Mouse (Mus musculus) stomach, embryonic 16.5 days (tissue): ENCODE results near the gene Ahnak2. TPM values are rescaled to one million over a fixed set of nuclear protein-coding genes. Genes with fewer than 3 reads are reported as not detected.
A peak's percentile ranks its signal among the peaks of the same experiment; 100 is the strongest.
"Not testable (repeated sequence)": the region's sequence is repeated elsewhere in the genome, so short reads cannot be mapped to it uniquely, and the experiment has no call there.

Source experiments
- ATAC-seq: fragments of 200-750 bp; cut with Nextera tagmentation; 2 replicates; pipeline ENCODE4 v1.8.0; 2017; ENCODE audit warnings: moderate number of reproducible peaks, moderate TSS enrichment; ENCODE audit not compliant: insufficient read depth, low FRiP score
- H3K27ac ChIP-seq: fragments of 300-500 bp; sonication (generic); 2 replicates; pipeline ENCODE4 v1.5.1; 2014; ENCODE audit warnings: low read length
- H3K27me3 ChIP-seq: fragments of 300-500 bp; sonication (generic); 2 replicates; pipeline ENCODE4 v1.6.1; 2014; ENCODE audit warnings: low read length, control low read depth, mixed read lengths; ENCODE audit not compliant: control insufficient read depth, insufficient read depth
- H3K36me3 ChIP-seq: fragments of 300-500 bp; sonication (generic); 2 replicates; pipeline ENCODE4 v1.6.1; 2014; ENCODE audit warnings: low read length; ENCODE audit not compliant: control insufficient read depth, insufficient read depth
- H3K4me1 ChIP-seq: fragments of 300-500 bp; sonication (generic); 2 replicates; pipeline ENCODE4 v1.6.1; 2014; ENCODE audit warnings: low read length, control low read depth, mixed read lengths; ENCODE audit not compliant: control insufficient read depth, insufficient read depth
- H3K4me2 ChIP-seq: fragments of 300-500 bp; sonication (generic); 2 replicates; pipeline ENCODE4 v1.6.1; 2014; ENCODE audit warnings: low read depth, low read length, mixed read lengths
- H3K4me3 ChIP-seq: fragments of 300-500 bp; sonication (generic); replicated peaks from 2 replicates; pipeline ENCODE4 v1.5.1; 2014; ENCODE audit warnings: mild to moderate bottlenecking, low read length
- H3K9ac ChIP-seq: fragments of 300-500 bp; sonication (generic); 2 replicates; pipeline ENCODE4 v1.6.1; 2014; ENCODE audit warnings: low read length
- H3K9me3 ChIP-seq: fragments of 300-500 bp; sonication (generic); replicated peaks from 2 replicates; pipeline ENCODE4 v1.6.1; 2016; ENCODE audit warnings: low read length, control low read depth; ENCODE audit not compliant: control insufficient read depth
- WGBS: fragments of 180-500 bp; shearing (Covaris S2); extraction: QIAGEN DNeasy Blood & Tissue Kit; methylation state at CpG from one replicate; pipeline ENCODE4 v1.1.7; 2014; 5-methylcytosine and 5-hydroxymethylcytosine counted together
- polyA plus RNA-seq: library from polyadenylated mRNA; unstranded; fragments of >200 nt; fragmentation: Nextera tagmentation; extraction: Ambion mirVana; gene quantifications from 2 replicates; pipeline ENCODE4 v1.2.1, GENCODE M21; 2015

Gene Ahnak2
- 4.9 and 5.4 TPM in 2 replicates for polyA plus RNA-seq

GRCm38 (mm10) chr12:112801864-112802846 is at the start of gene Ahnak2:
Gene Ahnak2 (minus strand): TSS chr12:112802657.
- Histone ChIP-seq H3K4me3 (peak within 1 kb of the TSS; percentile 54), H3K4me1 (peaks cover 43% of the 10 kb centered on the region), H3K27me3 (peaks cover 14% of the 10 kb centered on the region), H3K9me3 (no peaks in the 10 kb centered on the region), H3K9ac (peak within 1 kb of the TSS; percentile 72), H3K4me2 (peak within 1 kb of the TSS; percentile 100), H3K36me3 (no peaks in the 10 kb centered on the region), H3K27ac (no peak within 1 kb of the TSS)
- ATAC-seq: peak; percentile 45; the same call in 1 of the 2 replicates
- WGBS: 4% methylated on average over 49 of the region's 69 CpGs

- Histone ChIP-seq H3K4me3 (no peak overlapping the region), H3K9ac (no peak overlapping the region), H3K36me3 (no peaks in the 10 kb centered on the region), H3K4me1 (no peaks in the 10 kb centered on the region), H3K27me3 (no peaks in the 10 kb centered on the region), H3K27ac (peak overlapping the region; percentile 13; the same call in 1 of the 2 replicates), H3K9me3 (no peaks in the 10 kb centered on the region), H3K4me2 (peak overlapping the region; percentile 24; the same call in 1 of the 2 replicates)
- ATAC-seq: 0 out of 2 replicates have a peak, but pooled peaks have one; percentile 15
- WGBS: 41% methylated on average over 8 of the region's 8 CpGs
Observed at GRCm38 (mm10) chr12:112851116-112851515, 48.7 kb upstream of the Ahnak2 start.

- H3K9me3 ChIP-seq: no peaks in the 10 kb centered on the region
- no peaks in the 10 kb centered on the region for H3K4me1 ChIP-seq
- no peak overlapping the region for H3K27ac ChIP-seq
- H3K9ac ChIP-seq: no peak overlapping the region
- no peak for ATAC-seq
- WGBS: 87% methylated on average over 9 of the region's 9 CpGs
- no peaks in the 10 kb centered on the region for H3K27me3 ChIP-seq
- H3K4me2 ChIP-seq: no peak overlapping the region
- H3K36me3 ChIP-seq: no peaks in the 10 kb centered on the region
- H3K4me3 ChIP-seq: no peak overlapping the region
Observed at GRCm38 (mm10) chr12:112850344-112850743, 47.9 kb upstream of the Ahnak2 start.

GRCm38 (mm10) chr12:112849235-112850022 is 47.0 kb upstream of the Ahnak2 start:
- Histone ChIP-seq H3K27me3 (no peaks in the 10 kb centered on the region), H3K27ac (no peak overlapping the region), H3K36me3 (no peaks in the 10 kb centered on the region), H3K9me3 (no peaks in the 10 kb centered on the region), H3K4me3 (no peak overlapping the region), H3K4me1 (no peaks in the 10 kb centered on the region), H3K9ac (no peak overlapping the region), H3K4me2 (no peak overlapping the region)
- ATAC-seq: no peak
- 77% methylated on average over 11 of the region's 11 CpGs for WGBS

GRCm38 (mm10) chr12:112847880-112848279 is 45.4 kb upstream of the Ahnak2 start:
- WGBS: 92% methylated on average over 2 of the region's 2 CpGs
- Histone ChIP-seq H3K9me3 (no peaks in the 10 kb centered on the region), H3K4me1 (no peaks in the 10 kb centered on the region), H3K36me3 (no peaks in the 10 kb centered on the region), H3K4me3 (no peak overlapping the region), H3K27ac (no peak overlapping the region), H3K4me2 (no peak overlapping the region), H3K9ac (no peak overlapping the region), H3K27me3 (no peaks in the 10 kb centered on the region)
- ATAC-seq: no peak

GRCm38 (mm10) chr12:112843803-112844202 is 41.3 kb upstream of the Ahnak2 start:
- 17% methylated on average over 3 of the region's 3 CpGs for WGBS
- no peak overlapping the region for H3K4me3 ChIP-seq
- no peaks in the 10 kb centered on the region for H3K4me1 ChIP-seq
- no peaks in the 10 kb centered on the region; the same call in 1 of the 2 replicates for H3K9me3 ChIP-seq
- H3K9ac ChIP-seq: no peak overlapping the region
- H3K27ac ChIP-seq: no peak overlapping the region
- no peaks in the 10 kb centered on the region for H3K27me3 ChIP-seq
- H3K36me3 ChIP-seq: no peaks in the 10 kb centered on the region
- peak; percentile 84 for ATAC-seq
- H3K4me2 ChIP-seq: no peak overlapping the region

- H3K27ac ChIP-seq, H3K9ac ChIP-seq, H3K4me3 ChIP-seq, H3K36me3 ChIP-seq, H3K27me3 ChIP-seq, H3K4me1 ChIP-seq, ATAC-seq, H3K9me3 ChIP-seq, H3K4me2 ChIP-seq: not testable (repeated sequence)
- 60% methylated on average over 2 of the region's 2 CpGs for WGBS
Observed at GRCm38 (mm10) chr12:112842128-112842527, 39.7 kb upstream of the Ahnak2 start.

- H3K4me1 ChIP-seq, H3K36me3 ChIP-seq, H3K27ac ChIP-seq, H3K9me3 ChIP-seq, H3K9ac ChIP-seq, H3K27me3 ChIP-seq, ATAC-seq, H3K4me2 ChIP-seq, H3K4me3 ChIP-seq: not testable (repeated sequence)
- 72% methylated on average over 4 of the region's 4 CpGs for WGBS
Observed at GRCm38 (mm10) chr12:112841338-112841892, 39.0 kb upstream of the Ahnak2 start.
